Comparison of ENCODE assay signal across 18 mouse cellular contexts in the genomic region with DNA sequence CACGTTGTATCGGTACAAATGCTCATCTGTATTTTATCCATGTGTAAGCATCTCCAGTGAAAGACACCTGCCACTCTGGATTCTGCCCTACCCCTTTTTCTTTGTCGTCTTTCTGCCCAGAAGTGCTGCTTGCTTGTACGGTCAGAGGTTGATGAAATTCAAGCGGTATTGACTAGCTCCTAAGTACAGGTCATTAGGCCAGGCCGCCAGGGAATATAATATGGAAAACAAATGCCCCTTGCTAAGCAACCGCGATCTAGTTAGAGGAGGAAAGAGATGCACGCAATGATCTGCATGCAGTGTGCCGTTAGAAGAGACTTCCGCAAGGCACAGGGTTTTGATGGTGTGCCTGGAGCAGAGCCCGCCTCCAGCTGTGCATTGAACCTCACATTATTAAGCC.
DNase-seq lines count a peak whose midpoint lies in the region; ATAC-seq and TF ChIP-seq lines count a peak whose summit lies in the region.
"Had no signal": no experiment of that assay in that cellular context is flagged by ENCODE, and none has a peak within 500 bp of the region (broad histone marks: within the 10 kb centered on the region; RNA-seq: fewer than 3 reads in every experiment).

No protein-coding gene starts in this region.

- DNase-seq in embryo, embryonic 10 days (ENCODE audit: low spot score) = peak; percentile 27
- no peak for DNase-seq in embryo, embryonic 9.5 days (ENCODE audit: extremely low spot score)
- peak; percentile 37 for DNase-seq in neural tube, embryonic 11.5 days (ENCODE audit: low spot score)
- DNase-seq in neural tube, embryonic 10.5 days (ENCODE audit: extremely low spot score, low spot score) = no peak
- DNase-seq in hindbrain, postnatal 0 days (ENCODE audit: low spot score) = no peak
- DNase-seq in layer of hippocampus, postnatal 36 days = no peak
- DNase-seq in spleen, postnatal 36 days (ENCODE audit: low spot score in 2 of 2) = no peak
- DNase-seq in adrenal gland, adult 2 months = no peak
- DNase-seq: adrenal gland, postnatal 25 days; cerebellum, adult 9-10 months; gastrocnemius, postnatal 14 days; heart, adult 18-20 months; liver, embryonic 13.5 days; lung, adult 2 months; thymus, postnatal 14 days had no signal

- no peak overlapping the region for H3K27ac ChIP-seq in neural tube, embryonic 11.5 days (ENCODE audit: low read depth, low read length)
- H3K27ac ChIP-seq in hindbrain, postnatal 0 days = no peak overlapping the region
- H3K27ac ChIP-seq: layer of hippocampus, adult 2 months; liver, embryonic 13.5 days had no signal

- no peaks in the 10 kb centered on the region for H3K36me3 ChIP-seq in neural tube, embryonic 11.5 days (ENCODE audit: control insufficient read depth, insufficient read depth, low read length)
- H3K36me3 ChIP-seq in hindbrain, postnatal 0 days (ENCODE audit: insufficient read depth, low read length) = no peaks in the 10 kb centered on the region
- H3K36me3 ChIP-seq: heart, embryonic 12.5 days; liver, embryonic 13.5 days had no signal

- H3K9ac ChIP-seq in neural tube, embryonic 11.5 days (ENCODE audit: low read length) = no peak overlapping the region
- H3K9ac ChIP-seq in hindbrain, postnatal 0 days (replicated peaks; ENCODE audit: low read length) = no peak overlapping the region
- H3K9ac ChIP-seq: heart, embryonic 12.5 days; liver, embryonic 13.5 days had no signal

- no peak for TF ChIP-seq CTCF in hindbrain, postnatal 0 days (IDR thresholded peaks at IDR 0.05; ENCODE audit: low read depth)

- no peaks in the 10 kb centered on the region for H3K9me3 ChIP-seq in neural tube, embryonic 11.5 days (ENCODE audit: control insufficient read depth, low read length)
- H3K9me3 ChIP-seq in hindbrain, postnatal 0 days (ENCODE audit: low read length) = no peaks in the 10 kb centered on the region
- H3K9me3 ChIP-seq: heart, embryonic 12.5 days; liver, embryonic 13.5 days had no signal

- H3K4me3 ChIP-seq in neural tube, embryonic 11.5 days (ENCODE audit: low read depth, low read length) = no peak overlapping the region
- no peak overlapping the region for H3K4me3 ChIP-seq in hindbrain, postnatal 0 days (ENCODE audit: low read length)
- H3K4me3 ChIP-seq: heart, embryonic 12.5 days; layer of hippocampus, adult 2 months; liver, embryonic 13.5 days had no signal

- no peaks in the 10 kb centered on the region for H3K4me1 ChIP-seq in neural tube, embryonic 11.5 days (ENCODE audit: control insufficient read depth, insufficient read depth, low read length)
- H3K4me1 ChIP-seq in hindbrain, postnatal 0 days (ENCODE audit: insufficient read depth, low read length) = no peaks in the 10 kb centered on the region
- H3K4me1 ChIP-seq: liver, embryonic 13.5 days had no signal

- no peak for ATAC-seq in neural tube, embryonic 11.5 days (ENCODE audit: insufficient read depth, low FRiP score, low TSS enrichment)
- ATAC-seq in hindbrain, postnatal 0 days = no peak
- ATAC-seq: intestine, postnatal 0 days had no signal

- H3K4me2 ChIP-seq in neural tube, embryonic 11.5 days (ENCODE audit: low read depth) = no peak overlapping the region
- 0 out of 2 replicates have a peak overlapping the region, but pooled peaks have one; percentile 25 for H3K4me2 ChIP-seq in hindbrain, postnatal 0 days (ENCODE audit: low read depth, low read length)
- H3K4me2 ChIP-seq: heart, embryonic 12.5 days; liver, embryonic 13.5 days had no signal

- WGBS in neural tube, embryonic 11.5 days = 77% methylated on average over 12 of the region's 12 CpGs
- WGBS in hindbrain, postnatal 0 days = 48% methylated on average over 12 of the region's 12 CpGs

- H3K27me3 ChIP-seq in neural tube, embryonic 11.5 days (ENCODE audit: control insufficient read depth, insufficient read depth, low read length) = no peaks in the 10 kb centered on the region
- H3K27me3 ChIP-seq in hindbrain, postnatal 0 days (ENCODE audit: insufficient read depth, low read length) = no peaks in the 10 kb centered on the region
- H3K27me3 ChIP-seq: heart, embryonic 12.5 days; liver, embryonic 13.5 days had no signal

Comparison
In these comparisons a context has a peak if more than half of its experiments do, and no peak if none do; other contexts are left out.
1. DNase-seq: peak in embryo, embryonic 10 days (single experiment) and neural tube, embryonic 11.5 days (single experiment); none in embryo, embryonic 9.5 days (single experiment), neural tube, embryonic 10.5 days (single experiment), hindbrain, postnatal 0 days (single experiment), layer of hippocampus, postnatal 36 days (0 of 2), spleen, postnatal 36 days (0 of 2) and adrenal gland, adult 2 months (single experiment).